ENCODE assay signal across 16 mouse cellular contexts in genomic region chr11:5130111-5130665, GRCm38 (mm10). TPM values are rescaled to one million over a fixed set of nuclear protein-coding genes. Genes with fewer than 3 reads are reported as not detected.
DNase-seq lines count a peak whose midpoint lies in the region; ATAC-seq lines count a peak whose summit lies in the region.
"Had no signal": no experiment of that assay in that cellular context is flagged by ENCODE, and none has a peak within 500 bp of the region (broad histone marks: within the 10 kb centered on the region; RNA-seq: fewer than 3 reads in every experiment).

No protein-coding gene starts in this region.

- H3K4me3 ChIP-seq in forebrain, embryonic 14.5 days (ENCODE audit: low read depth, low read length), result no peak overlapping the region
- H3K4me3 ChIP-seq in forebrain, embryonic 15.5 days, result no peak overlapping the region
- H3K4me3 ChIP-seq in lung, embryonic 16.5 days (ENCODE audit: low read length), result no peak overlapping the region
- H3K4me3 ChIP-seq in hindbrain, embryonic 13.5 days, result no peak overlapping the region
- H3K4me3 ChIP-seq: erythroblast, embryonic 14.5 days; midbrain, embryonic 12.5 days; neural tube, embryonic 13.5 days had no signal

- no peak overlapping the region for H3K9ac ChIP-seq in forebrain, embryonic 14.5 days (ENCODE audit: low read length)
- no peak overlapping the region for H3K9ac ChIP-seq in forebrain, embryonic 15.5 days (replicated peaks)
- H3K9ac ChIP-seq in lung, embryonic 16.5 days (ENCODE audit: low read length), result no peak overlapping the region
- no peak overlapping the region for H3K9ac ChIP-seq in hindbrain, embryonic 13.5 days
- H3K9ac ChIP-seq: midbrain, embryonic 12.5 days; neural tube, embryonic 13.5 days had no signal

- H3K27ac ChIP-seq in forebrain, embryonic 14.5 days (ENCODE audit: low read depth, low read length), result no peak overlapping the region
- no peak overlapping the region for H3K27ac ChIP-seq in forebrain, embryonic 15.5 days (replicated peaks)
- no peak overlapping the region for H3K27ac ChIP-seq in lung, embryonic 16.5 days (ENCODE audit: low read length)
- H3K27ac ChIP-seq in hindbrain, embryonic 13.5 days, result no peak overlapping the region
- H3K27ac ChIP-seq: midbrain, embryonic 12.5 days; neural tube, embryonic 13.5 days had no signal

- no peaks in the 10 kb centered on the region for H3K36me3 ChIP-seq in forebrain, embryonic 14.5 days (ENCODE audit: control insufficient read depth, insufficient read depth, low read length)
- no peaks in the 10 kb centered on the region for H3K36me3 ChIP-seq in forebrain, embryonic 15.5 days
- no peaks in the 10 kb centered on the region for H3K36me3 ChIP-seq in lung, embryonic 16.5 days (ENCODE audit: control insufficient read depth, insufficient read depth, low read length)
- H3K36me3 ChIP-seq in hindbrain, embryonic 13.5 days, result no peaks in the 10 kb centered on the region
- H3K36me3 ChIP-seq: midbrain, embryonic 12.5 days; neural tube, embryonic 13.5 days had no signal

- no peak for DNase-seq in forebrain, embryonic 14.5 days (ENCODE audit: low spot score)
- no peak for DNase-seq in lung, postnatal 36 days
- peak; percentile 38 for DNase-seq in ES-CJ7 (ENCODE audit: low read depth, low spot score)
- DNase-seq in cerebellum, postnatal 36 days, result no peak
- DNase-seq: cerebellum, postnatal 10 days; gastrocnemius, postnatal 25 days; heart, postnatal 36 days; kidney, adult 18-20 months; thymus, adult 18-20 months had no signal

- H3K4me2 ChIP-seq in forebrain, embryonic 14.5 days (ENCODE audit: low read length), result no peak overlapping the region
- no peak overlapping the region for H3K4me2 ChIP-seq in forebrain, embryonic 15.5 days (replicated peaks)
- no peak overlapping the region for H3K4me2 ChIP-seq in lung, embryonic 16.5 days (ENCODE audit: low read depth, low read length)
- H3K4me2 ChIP-seq in hindbrain, embryonic 13.5 days, result no peak overlapping the region
- H3K4me2 ChIP-seq: heart, embryonic 11.5 days; midbrain, embryonic 12.5 days; neural tube, embryonic 13.5 days had no signal

- peaks cover 13% of the 10 kb centered on the region for H3K4me1 ChIP-seq in forebrain, embryonic 14.5 days (ENCODE audit: control insufficient read depth, insufficient read depth, low read length)
- peaks cover 17% of the 10 kb centered on the region for H3K4me1 ChIP-seq in forebrain, embryonic 15.5 days
- H3K4me1 ChIP-seq in lung, embryonic 16.5 days (replicated peaks; ENCODE audit: control insufficient read depth, insufficient read depth, low read length), result no peaks in the 10 kb centered on the region
- peaks cover 27% of the 10 kb centered on the region for H3K4me1 ChIP-seq in hindbrain, embryonic 13.5 days (replicated peaks)

- no peaks in the 10 kb centered on the region for H3K27me3 ChIP-seq in forebrain, embryonic 14.5 days (replicated peaks; ENCODE audit: control insufficient read depth, insufficient read depth, low read length)
- H3K27me3 ChIP-seq in forebrain, embryonic 15.5 days, result no peaks in the 10 kb centered on the region
- no peaks in the 10 kb centered on the region for H3K27me3 ChIP-seq in lung, embryonic 16.5 days (ENCODE audit: control insufficient read depth, insufficient read depth, low read depth, low read length)
- no peaks in the 10 kb centered on the region for H3K27me3 ChIP-seq in hindbrain, embryonic 13.5 days
- H3K27me3 ChIP-seq: midbrain, embryonic 12.5 days; neural tube, embryonic 13.5 days had no signal

- 64% methylated on average over 4 of the region's 4 CpGs for WGBS in forebrain, embryonic 14.5 days
- WGBS in forebrain, embryonic 15.5 days, result 59% methylated on average over 4 of the region's 4 CpGs
- 52% methylated on average over 4 of the region's 4 CpGs for WGBS in lung, embryonic 16.5 days
- WGBS in hindbrain, embryonic 13.5 days, result 41% methylated on average over 4 of the region's 4 CpGs

- ATAC-seq in forebrain, embryonic 14.5 days, result 0 out of 2 replicates have a peak, but pooled peaks have one; percentile 17
- no peak for ATAC-seq in forebrain, embryonic 15.5 days (replicated peaks)
- ATAC-seq in lung, embryonic 16.5 days (ENCODE audit: low read depth), result 0 out of 2 replicates have a peak, but pooled peaks have one; percentile 24
- ATAC-seq in hindbrain, embryonic 13.5 days (ENCODE audit: low FRiP score), result 0 out of 2 replicates have a peak, but pooled peaks have one; percentile 30

- H3K9me3 ChIP-seq in forebrain, embryonic 14.5 days (replicated peaks; ENCODE audit: control insufficient read depth, low read length), result no peaks in the 10 kb centered on the region
- no peaks in the 10 kb centered on the region for H3K9me3 ChIP-seq in forebrain, embryonic 15.5 days
- H3K9me3 ChIP-seq in lung, embryonic 16.5 days (ENCODE audit: control insufficient read depth, low read length), result no peaks in the 10 kb centered on the region
- 0 out of 2 replicates have a peak, but pooled peaks cover under 1% of the 10 kb centered on the region for H3K9me3 ChIP-seq in hindbrain, embryonic 13.5 days
- H3K9me3 ChIP-seq: midbrain, embryonic 12.5 days; neural tube, embryonic 13.5 days had no signal

RNA-seq across cellular contexts. Expression of gene Emid1, which starts 21.9 kb away (rescaled TPM):
- 13.0 and 15.1 TPM in 2 replicates for polyA plus RNA-seq in forebrain, embryonic 14.5 days (2014; fragmentation: Nextera tagmentation; extraction: Ambion mirVana)
- polyA plus RNA-seq in forebrain, embryonic 15.5 days (2015; fragmentation: Nextera tagmentation; extraction: Ambion mirVana), result 22.4 and 23.4 TPM in 2 replicates
- polyA plus RNA-seq in lung, embryonic 16.5 days (2015; fragmentation: Nextera tagmentation; extraction: Ambion mirVana), result 46.7 and 52.2 TPM in 2 replicates
- polyA plus RNA-seq in hindbrain, embryonic 13.5 days (2015; fragmentation: Nextera tagmentation; extraction: Ambion mirVana), result 13.8 and 15.9 TPM in 2 replicates

RNA-seq across cellular contexts. Expression of gene Ewsr1, which starts 31.1 kb away (rescaled TPM):
- 433 and 469 TPM in 2 replicates for polyA plus RNA-seq in forebrain, embryonic 14.5 days (2014; fragmentation: Nextera tagmentation; extraction: Ambion mirVana)
- 762 and 793 TPM in 2 replicates for polyA plus RNA-seq in forebrain, embryonic 15.5 days (2015; fragmentation: Nextera tagmentation; extraction: Ambion mirVana)
- 709 and 717 TPM in 2 replicates for polyA plus RNA-seq in lung, embryonic 16.5 days (2015; fragmentation: Nextera tagmentation; extraction: Ambion mirVana)
- polyA plus RNA-seq in hindbrain, embryonic 13.5 days (2015; fragmentation: Nextera tagmentation; extraction: Ambion mirVana), result 670 and 686 TPM in 2 replicates

RNA-seq across cellular contexts. Expression of gene Rhbdd3, which starts 31.5 kb away (rescaled TPM):
- 28.9 and 31.8 TPM in 2 replicates for polyA plus RNA-seq in forebrain, embryonic 14.5 days (2014; fragmentation: Nextera tagmentation; extraction: Ambion mirVana)
- 29.5 and 31.6 TPM in 2 replicates for polyA plus RNA-seq in forebrain, embryonic 15.5 days (2015; fragmentation: Nextera tagmentation; extraction: Ambion mirVana)
- 23.8 and 26.3 TPM in 2 replicates for polyA plus RNA-seq in lung, embryonic 16.5 days (2015; fragmentation: Nextera tagmentation; extraction: Ambion mirVana)
- polyA plus RNA-seq in hindbrain, embryonic 13.5 days (2015; fragmentation: Nextera tagmentation; extraction: Ambion mirVana), result 30.9 and 35.6 TPM in 2 replicates
